Mouse (Mus musculus): ENCODE measurements around the gene Slc6a12.
"Not testable (repeated sequence)": the region's sequence is repeated elsewhere in the genome, so short reads cannot be mapped to it uniquely, and the experiment has no call there.

Gene Slc6a12

DNA sequence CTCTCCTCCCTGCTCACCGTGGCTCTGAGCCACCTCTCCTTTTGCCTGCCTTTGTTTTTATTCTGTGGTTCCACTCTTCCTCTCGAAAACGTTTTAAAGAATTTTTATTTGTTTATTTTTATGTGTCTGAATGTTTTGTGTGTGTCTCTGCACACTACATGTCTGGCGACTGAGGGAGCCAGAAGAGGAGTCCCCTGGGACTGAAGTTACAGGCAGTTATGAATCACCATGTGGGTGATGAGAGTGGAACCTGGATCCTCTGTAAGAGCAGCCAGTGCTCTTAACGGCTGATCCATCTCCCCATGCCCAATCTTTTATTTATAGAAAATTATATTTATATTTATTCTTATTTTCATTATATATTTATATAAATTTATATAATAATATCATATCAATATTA lies 1.5 kb downstream of the Slc6a12 start:
- DNase-seq: no peak

DNA sequence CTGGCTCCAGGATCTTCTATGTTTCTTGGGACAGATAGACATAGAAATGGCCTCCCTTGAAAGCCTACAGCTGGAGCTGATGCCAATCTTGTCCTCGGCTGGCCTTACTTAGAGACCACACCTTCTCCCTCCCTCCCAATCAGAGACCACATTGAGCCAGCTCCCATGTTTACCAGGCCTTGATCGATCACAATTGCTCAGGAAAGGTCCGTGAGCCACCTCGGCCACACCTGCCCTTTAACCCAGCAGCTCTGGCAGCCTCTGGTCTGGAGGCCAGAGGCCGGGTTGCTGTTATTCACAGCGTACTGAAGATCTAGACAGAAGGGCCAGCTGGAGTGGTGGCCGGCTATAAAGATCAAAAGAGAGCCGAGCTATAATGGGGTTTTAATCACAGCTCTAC lies 3.6 kb downstream of the Slc6a12 start:
- DNase-seq: no peak

DNA sequence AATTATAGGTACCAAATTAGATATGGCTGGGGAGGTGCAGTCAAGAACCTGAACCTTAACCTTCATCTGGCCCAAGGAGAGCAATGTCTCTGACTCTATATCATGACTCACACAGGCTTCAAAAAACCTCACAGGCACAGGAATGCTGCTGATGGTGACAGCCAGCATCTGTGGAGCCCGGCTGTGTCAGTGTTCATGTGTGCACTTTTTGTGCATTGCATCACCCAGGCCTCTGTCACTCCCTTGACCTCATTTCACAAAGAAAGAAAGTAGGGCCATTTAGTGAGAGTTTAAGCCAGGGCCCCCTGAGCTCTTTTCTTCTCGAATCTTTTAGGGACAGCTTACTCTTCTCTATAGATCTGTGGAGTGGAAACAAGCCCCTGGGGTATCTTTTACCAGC lies 9.4 kb downstream of the Slc6a12 start:
- no peak for DNase-seq

DNA sequence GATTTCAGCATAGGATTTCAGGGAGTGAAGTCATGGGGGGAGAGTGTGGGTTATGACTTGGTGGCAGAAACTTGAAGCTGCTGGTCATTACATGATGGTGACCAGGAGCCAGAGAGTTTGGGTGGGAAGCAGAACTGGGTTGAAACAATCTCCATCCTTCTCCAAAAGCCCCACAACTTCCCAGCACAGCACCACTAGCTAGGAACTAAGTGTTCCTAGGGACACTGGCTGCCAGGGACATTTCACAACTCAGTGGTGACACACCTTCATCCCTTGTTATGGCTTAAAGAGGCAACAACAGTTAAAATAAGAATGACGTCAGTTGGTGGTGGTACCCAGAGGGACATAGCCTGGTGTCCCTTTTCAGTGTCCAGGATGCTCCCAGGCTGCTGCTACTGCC lies 13.2 kb downstream of the Slc6a12 start:
- no peak for DNase-seq

DNA sequence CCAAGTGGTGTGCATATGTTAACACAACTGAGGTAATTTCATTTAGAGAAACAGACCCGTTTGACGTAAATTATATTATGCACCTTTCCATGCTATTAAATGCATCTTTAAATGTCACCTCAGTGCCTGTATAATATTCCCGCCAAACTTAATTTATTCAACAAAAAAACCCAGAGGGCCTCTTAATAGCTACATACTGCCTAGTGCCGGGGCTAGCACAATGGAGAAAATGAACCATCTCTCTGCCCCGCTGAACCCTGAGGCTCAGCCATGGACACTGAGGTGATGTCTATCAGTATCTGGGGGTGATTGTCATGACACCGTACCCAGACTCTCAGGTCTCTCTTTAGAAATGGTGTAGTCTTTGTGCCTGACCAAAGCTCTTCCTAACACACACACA lies 14.4 kb downstream of the Slc6a12 start:
- DNase-seq: no peak

DNA sequence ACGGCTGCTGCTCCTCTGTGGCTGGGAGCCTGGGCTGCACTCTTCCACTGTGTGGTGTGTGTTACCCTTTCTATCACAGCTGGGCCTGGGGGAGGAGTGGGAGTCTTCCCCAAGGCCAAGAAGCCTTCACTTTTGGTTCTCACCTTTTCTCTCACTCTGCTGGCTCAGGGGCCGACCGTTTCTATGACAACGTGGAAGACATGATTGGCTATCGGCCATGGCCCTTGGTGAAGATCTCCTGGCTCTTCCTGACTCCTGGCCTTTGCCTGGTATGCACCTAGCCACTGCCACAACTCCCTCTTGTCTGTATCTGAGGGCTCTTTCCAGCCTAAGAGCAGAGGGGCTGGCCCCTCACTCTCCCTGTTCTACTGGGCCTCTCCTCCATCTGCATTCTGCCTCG lies 20.2 kb downstream of the Slc6a12 start:
- DNase-seq: no peak

DNA sequence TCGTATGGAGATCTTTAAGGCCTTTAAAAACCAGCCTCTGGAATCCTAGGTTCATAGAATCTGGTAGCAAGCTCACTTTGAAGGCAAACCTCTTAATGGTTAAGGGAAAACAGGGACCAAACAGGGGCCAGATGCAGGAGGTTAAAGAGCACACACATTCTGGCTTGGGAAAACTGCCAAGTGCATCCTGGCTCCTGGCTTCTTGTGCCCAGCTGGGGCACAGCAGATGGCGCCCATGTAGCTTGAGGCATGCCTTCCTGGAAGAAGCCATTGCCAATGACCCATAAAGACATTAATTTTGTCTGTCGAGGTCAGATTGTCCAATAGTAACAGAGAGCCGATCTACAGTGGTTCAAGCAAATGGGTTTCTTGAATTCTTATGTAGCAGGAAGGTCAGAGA lies 21.1 kb downstream of the Slc6a12 start:
- DNase-seq: no peak

DNA sequence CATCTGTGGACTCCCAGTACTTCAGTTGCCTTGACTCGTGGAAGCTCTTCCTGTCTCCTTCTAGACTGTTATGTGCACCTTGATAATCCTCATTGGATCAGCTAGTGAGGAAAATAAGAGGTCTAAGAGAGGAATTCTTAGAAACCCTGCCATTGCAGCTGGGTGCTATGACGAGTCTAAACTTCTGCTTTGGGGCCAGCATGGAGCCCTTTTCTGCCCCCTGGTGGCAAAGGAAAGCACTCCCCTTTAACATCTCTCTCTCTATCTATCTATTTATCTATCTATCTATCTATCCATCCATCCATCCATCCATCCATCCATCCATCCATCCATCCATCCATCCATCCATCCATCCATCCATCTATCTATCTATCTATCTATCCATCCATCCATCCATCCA lies 23.7 kb downstream of the Slc6a12 start:
- DNase-seq: not testable (repeated sequence)

DNA sequence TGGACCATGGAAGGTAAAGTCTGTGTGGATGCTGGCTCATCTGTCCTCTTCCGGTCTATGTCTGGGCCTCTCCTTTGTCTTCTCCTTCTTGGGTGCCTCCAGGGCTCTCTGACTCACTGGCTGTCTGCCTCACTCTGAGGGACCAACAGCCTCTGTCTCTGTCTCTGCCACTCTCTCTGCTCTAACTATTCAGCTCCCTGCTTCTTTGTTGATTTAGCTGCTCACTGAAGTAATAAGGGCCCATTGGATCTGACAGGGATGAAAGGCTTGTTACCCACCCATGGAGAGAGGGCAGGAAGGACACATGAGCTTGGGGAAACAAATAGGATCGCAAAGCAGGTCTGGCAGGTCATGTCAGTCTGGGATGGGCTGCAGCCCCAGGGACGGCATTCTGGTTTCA lies 24.2 kb downstream of the Slc6a12 start:
- no peak for DNase-seq

DNA sequence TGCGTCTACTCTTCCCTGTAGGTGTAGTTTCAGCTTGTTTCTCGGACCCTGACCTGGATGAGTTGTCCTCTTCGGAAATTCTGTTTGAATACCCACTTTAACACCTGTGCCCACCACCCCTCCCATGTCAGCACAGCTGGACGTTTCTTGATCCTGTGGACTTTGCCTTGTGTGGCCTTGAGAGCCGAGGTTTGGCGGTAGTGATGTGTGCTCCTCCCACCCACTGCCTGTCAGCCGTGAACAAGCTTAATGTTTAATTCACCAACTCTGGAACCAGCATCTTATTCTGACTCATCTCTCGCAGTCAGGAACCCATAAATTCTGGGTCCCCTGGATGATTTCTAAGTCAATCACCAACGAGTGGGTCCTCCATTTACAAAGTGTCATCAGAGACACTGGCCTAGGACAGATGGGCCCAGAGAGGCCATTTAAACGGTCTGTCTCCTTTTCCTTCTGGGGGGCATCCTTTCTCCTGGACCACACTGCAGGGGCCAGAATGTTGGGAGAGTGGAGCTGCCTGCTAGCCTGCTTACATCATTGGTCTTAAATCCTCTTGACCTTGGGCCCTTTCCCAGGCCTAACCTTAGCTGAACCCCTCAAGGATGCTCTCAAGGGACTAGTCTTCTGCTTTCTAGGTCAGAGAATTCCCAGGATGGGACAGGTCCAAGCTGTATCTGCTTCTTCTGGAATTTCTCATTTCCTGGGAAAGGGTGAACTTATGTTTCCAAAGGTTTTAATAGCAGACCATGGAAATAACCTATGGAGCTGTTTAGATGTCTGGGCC lies 28.5 kb downstream of the Slc6a12 start:
- no peak for DNase-seq

DNA sequence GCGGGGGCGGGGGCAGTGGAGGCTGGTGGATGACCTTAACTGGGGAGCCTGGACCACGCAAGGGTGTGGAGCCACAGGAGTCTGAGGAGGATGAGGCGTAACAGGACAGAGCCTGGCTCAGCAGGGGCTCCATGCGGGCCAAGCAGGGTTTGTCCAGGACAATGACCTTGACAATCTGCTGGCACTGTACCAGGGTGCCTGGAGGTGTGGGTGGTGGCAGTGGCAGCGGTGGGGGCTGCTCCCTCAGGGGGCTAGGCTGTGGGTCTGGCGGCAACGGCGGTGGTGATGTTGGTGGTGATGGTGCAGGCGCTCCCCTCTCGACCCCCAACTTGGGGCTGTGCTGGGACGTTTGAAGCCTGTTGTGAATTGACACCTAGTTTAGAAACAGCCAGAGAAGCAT lies 33.3 kb downstream of the Slc6a12 start:
- DNase-seq: no peak

DNA sequence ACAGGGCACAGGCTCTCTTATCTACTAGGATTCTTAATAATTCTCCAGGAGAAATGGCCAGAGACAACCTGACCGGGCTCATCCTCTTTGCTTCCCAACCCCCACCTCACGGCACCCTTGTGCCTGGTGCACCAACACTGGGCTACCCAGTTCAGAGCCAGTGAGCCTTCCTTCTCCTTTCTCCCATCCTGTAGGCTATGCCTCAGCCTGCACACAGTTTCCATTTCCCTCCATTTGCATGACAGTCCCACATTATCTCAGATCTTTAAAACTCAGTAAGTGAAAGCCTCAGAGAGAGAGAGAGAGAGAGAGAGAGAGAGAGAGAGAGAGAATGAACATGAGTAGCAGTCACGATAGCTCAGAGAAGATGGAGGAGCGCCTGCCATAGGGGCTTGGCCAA lies 35.4 kb downstream of the Slc6a12 start:
- no peak for DNase-seq

DNA sequence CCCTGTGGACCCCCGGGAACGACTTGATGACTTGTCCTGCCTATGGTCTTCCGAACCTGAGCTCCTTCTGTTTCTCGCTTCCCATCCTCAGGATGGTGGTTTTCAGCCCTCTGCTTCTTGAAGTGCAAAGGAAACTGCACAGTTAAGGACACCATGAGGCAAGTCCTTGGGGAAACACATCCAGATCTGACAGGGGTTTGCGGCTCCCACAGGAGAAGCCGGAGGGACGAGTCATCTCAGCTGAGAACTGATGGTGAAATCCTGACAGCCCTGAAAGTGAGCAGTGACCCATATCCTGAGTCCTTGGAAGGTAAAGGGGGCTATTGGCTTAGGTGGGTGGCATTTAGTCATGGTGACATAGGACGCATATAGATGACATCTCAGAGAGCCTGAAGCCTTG lies 37.7 kb downstream of the Slc6a12 start:
- DNase-seq: no peak

DNA sequence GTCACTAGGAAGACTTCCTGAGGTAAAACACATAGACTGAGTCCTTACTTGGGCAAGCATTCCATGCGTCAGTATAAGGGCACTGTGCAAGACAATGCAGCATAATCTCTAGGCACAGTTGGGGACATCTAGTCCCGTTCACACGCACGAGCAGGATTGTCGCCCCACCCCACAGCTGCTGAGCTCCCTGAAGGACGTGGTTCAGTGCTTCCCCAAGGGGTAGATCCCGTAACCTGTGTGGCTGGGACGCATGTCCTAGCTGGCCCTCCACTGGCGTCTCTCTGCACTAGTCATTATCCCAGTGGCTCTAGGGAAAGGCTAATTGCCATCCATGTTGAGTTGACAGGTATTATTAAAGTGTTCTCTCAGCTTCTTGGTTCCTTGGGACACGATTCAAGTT lies 39.2 kb downstream of the Slc6a12 start:
- DNase-seq: no peak

DNA sequence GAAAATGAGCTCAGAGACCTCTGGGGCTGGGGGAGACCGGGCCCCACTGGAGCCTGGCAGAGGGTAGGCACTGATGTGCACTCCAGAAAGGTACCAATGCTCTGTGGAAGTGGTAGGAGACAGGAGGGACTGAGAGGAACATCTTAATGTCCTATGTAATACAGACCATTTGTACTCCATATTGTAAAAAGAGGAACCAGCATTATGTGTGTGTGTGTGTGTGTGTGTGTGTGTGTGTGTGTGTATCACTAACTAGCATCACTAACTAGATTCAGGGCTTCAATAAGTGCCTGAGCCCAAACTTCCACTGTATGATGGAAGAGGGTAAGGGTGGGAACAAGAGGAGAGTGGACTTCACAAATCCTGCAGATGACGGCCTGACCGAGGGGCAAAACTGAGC lies 42.5 kb downstream of the Slc6a12 start:
- DNase-seq: no peak

DNA sequence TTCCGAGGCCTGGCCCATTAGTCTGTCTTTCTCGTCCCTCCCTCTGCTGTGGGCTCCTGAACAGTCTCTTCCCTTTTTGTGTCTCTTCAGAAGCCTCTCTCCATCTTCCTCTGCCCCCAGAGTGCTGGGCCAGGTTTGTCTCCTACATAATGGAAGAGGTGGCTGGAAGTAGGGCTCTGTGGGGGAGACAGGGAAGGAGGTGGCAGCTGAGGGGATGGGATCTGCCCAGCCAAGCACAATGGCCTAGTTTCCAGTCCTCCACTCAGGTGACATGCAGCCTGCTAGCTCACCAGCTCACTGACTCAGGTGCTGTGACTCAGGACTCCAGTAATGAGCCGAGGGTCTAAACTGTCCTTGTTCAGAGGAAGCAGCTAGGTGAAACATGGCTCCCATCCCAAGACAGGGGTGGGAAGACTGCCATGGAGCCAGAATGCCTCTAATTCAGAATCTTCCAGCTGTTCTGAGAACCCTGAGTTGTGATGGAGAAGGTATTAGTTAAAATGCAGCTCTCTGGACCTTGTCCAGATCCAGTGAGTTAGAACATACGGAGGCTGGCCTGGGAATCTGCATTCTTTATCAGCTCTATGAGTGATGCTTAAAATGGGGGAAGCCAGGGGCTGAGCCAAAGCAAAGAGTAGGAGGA lies 49.9 kb downstream of the Slc6a12 start:
- no peak for DNase-seq

DNA sequence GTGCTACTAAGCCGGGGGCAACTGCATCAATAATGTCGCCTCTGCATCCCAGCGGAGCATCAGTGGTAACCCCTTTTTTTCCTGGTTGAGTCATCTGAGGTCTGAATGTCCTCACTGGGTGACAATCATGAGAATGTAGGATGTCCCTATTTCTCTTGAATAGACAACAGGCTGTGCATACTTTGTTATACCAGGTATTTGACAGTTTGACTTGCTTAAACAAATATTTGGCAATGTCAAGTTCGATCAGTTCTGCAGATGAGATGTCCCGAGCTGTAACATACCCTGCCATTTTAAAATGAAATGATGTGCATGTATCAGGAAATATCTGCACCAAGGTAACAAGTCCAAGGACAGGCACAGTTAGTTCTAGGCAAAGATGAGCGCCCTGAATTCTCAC lies 58.3 kb downstream of the Slc6a12 start:
- no peak for DNase-seq

DNA sequence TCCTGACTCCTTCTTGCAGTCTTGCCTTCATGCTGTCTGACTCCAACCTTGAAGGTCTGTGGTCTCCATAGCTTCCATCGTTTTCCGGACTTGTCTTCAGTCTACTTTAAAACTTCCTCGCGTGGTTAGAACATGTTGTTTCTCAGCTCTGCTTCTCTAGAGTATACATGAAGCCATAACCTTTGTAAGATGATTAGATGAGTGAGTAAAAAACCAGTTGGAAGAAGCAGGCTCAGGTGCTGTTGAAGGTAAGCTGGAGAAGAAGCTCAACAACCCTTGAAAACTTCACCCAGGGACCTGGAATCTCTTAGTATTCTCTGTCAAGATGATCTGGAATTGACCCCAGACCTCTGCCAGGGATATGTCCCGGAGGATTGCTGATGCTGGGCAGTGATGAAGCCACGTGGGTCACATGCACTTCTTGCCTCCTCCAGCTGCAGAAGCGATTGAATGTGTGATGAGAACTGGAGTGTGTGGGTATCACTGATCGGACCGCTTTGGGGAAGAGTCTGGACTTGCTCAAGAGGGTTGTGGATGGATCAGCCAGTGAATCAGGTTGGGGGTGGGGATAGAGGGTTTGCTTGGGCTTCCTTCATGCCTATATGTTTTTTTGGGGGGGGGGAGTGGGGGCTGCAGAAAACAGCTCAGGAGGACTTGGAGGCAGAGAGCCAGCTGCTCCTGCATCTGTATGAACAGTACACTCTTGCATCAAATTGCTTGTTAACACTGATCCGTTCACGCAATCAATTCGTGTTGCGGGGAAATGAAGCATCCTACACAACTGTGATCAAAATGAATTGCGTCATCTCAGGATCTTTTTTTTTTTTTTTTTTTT lies 59.2 kb downstream of the Slc6a12 start:
- no peak for DNase-seq

DNA sequence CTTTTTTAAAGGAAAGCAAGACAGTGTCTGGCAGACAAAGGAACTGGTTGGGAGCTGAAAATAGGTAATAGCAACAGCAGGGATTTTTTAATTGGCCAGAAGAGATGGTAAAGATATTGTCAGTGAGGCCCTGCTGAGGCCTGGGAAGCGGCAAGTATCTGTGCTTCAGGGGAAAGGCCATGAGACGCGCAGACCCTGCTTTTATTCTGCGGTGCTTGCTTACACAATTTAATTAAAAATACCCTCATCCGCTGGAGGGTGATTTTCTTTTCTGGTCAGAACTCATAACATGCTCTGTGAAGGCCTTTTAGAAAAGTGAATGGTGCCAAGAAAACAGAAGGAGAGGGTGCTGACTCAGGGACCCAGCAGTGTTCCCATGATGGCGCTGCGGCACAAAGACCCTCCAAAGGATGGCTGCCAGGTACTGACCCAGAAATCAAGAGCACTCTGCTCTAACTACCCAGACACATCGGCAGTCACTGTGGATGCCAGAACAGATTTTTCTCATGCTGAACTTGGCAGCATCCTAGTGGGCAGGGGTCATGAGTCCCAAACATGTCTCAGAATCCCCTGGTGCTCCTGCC lies 59.9 kb downstream of the Slc6a12 start:
- no peak for DNase-seq

DNA sequence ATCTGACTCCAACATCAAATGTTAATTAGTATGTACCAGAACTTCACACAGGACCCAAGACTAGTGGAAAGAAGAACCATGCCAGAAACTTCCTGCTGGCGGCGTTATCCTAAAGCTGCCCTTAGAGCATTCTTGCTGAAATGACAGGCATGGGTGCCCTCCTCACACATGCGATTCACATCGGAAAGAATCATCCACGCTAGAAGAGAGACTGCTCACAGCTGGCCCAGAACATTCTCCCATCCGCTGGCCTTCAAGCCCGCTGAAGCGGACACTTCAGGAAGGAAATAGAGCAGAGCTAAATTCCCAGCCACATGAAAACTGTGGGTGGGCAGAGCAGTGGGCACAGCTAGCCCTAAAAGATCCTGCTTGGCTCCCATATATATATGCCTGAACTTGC lies 62.4 kb downstream of the Slc6a12 start:
- no peak for DNase-seq

DNA sequence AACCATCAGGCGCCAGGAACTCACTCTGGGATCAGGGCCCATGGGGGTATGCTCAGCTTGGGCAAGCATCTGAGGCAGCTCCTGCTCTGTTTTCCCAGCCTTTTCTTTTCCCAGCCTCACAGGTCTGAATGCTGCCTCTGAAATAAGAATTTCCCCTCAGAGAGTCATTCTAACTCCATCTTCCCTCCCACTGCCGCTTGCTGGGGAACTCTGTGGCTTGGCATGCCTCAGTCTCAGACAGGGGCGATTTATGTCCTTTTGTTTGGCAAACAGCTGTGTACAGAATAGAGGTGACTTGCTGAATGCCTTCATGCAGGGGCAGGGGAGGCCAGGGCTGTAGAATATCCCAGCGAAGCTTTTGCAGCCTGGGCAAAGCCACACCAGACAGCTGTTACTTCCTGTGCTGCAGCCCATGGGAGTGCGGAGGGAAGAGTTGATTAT lies 64.7 kb downstream of the Slc6a12 start:
- DNase-seq: no peak

DNA sequence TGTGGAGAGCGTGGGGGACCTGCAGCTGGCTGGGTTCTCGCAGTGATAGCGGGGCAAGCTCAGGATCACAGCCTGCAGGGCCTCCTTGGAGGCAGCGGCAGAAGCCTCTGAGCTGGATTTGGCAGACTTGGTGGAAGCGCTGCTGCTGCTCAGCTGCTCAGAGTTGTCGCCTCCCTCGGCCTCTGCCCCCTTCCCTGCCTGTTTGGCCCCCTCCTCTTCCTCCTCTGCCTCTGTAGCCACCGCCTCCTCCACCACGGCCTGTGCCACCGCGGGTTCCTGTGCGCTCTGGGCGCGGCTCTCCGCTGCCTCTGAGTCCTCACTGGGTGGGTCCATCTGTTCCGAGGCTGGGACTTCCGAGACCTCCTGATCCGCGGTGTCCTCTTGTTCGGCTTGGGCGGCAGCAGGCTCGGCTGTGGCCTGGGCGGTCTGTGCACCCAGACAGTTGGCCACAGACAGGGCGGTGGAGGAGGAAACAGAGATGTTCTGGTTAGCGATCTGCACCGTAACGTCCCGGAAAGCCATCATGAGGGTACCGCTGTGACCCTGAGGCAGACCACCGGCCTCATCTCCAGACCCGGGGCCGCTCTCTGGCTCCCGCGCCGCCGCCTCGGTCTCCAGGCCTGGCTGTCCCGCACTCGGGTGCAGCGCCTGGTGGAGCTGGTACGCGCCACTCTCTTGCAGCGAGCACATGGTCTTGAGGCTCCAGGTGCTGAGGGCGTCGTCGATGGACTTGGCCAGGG lies 69.9 kb downstream of the Slc6a12 start:
- DNase-seq: no peak

Data from thymus, adult 18-20 months (tissue).